Mouse (Mus musculus): ENCODE results near the gene Aknad1.

- TF ChIP-seq ZNF384 (IDR thresholded peaks at IDR 0.05; ENCODE audit: low read depth, low read length) (no peak), HCFC1 (IDR thresholded peaks at IDR 0.05; ENCODE audit: borderline replicate concordance, insufficient read depth, low read length) (no peak), MAFK (IDR thresholded peaks at IDR 0.05; ENCODE audit: insufficient read depth, low read depth, low read length) (no peak)
Observed at GRCm38 (mm10) chr3:108810747-108811263, 71.3 kb downstream of the Aknad1 start.
